23 mouse cellular contexts compared by ENCODE assay signal in the genomic region with DNA sequence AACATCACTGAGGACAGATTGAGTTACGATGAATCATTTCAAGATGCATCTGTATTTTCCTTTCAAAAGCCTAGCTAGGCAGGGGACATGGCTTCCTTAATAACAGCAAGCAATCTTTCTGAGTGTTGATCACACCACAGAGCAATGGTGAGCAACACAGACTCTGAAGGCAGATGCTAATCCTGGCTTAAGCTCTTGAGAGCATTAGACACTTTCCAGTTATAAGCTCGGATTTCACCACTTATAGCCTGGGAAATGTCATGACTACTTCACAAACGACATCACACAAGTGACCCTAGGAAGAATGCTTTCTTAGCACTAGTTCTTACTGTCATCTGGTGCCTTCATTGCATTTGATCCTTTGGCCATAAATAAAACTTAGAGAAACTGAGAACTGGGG. TPM values are rescaled to one million over a fixed set of nuclear protein-coding genes. Genes with fewer than 3 reads are reported as not detected.
"Had no signal": no experiment of that assay in that cellular context is flagged by ENCODE, and none has a peak within 500 bp of the region (broad histone marks: within the 10 kb centered on the region; RNA-seq: fewer than 3 reads in every experiment).

No protein-coding gene starts in this region.

- DNase-seq: liver, postnatal 0 days; lung, adult 2 months; lung, postnatal 10 days; lung, postnatal 4 days; midbrain, embryonic 14.5 days; right cerebral cortex, adult 18-20 months; right cerebral cortex, postnatal 25 days; right cerebral cortex, postnatal 4 days; spleen, adult 18-20 months; thymus, adult 18-20 months; thymus, postnatal 14 days; thymus, postnatal 36 days had no signal

- ATAC-seq: liver, postnatal 0 days; midbrain, embryonic 16.5 days had no signal

- H3K4me2 ChIP-seq: liver, embryonic 15.5 days; lung, embryonic 15.5 days; midbrain, embryonic 12.5 days; neural tube, embryonic 13.5 days; neural tube, embryonic 15.5 days had no signal

- H3K9ac ChIP-seq: liver, embryonic 15.5 days; liver, postnatal 0 days; lung, embryonic 15.5 days; midbrain, embryonic 12.5 days; neural tube, embryonic 13.5 days; neural tube, embryonic 15.5 days had no signal

- H3K4me1 ChIP-seq: liver, embryonic 15.5 days; lung, embryonic 15.5 days; midbrain, embryonic 10.5 days; midbrain, embryonic 12.5 days; neural tube, embryonic 13.5 days; neural tube, embryonic 15.5 days had no signal

- H3K36me3 ChIP-seq: liver, embryonic 15.5 days; lung, embryonic 15.5 days; midbrain, embryonic 10.5 days; midbrain, embryonic 12.5 days; neural tube, embryonic 13.5 days; neural tube, embryonic 15.5 days had no signal

- H3K4me3 ChIP-seq: liver, embryonic 15.5 days; lung, embryonic 15.5 days; midbrain, embryonic 10.5 days; midbrain, embryonic 12.5 days; myocyte; neural tube, embryonic 13.5 days; neural tube, embryonic 15.5 days had no signal

- H3K9me3 ChIP-seq: liver, embryonic 15.5 days; lung, embryonic 15.5 days; midbrain, embryonic 10.5 days; midbrain, embryonic 12.5 days; neural tube, embryonic 13.5 days; neural tube, embryonic 15.5 days had no signal

- H3K27ac ChIP-seq: liver, embryonic 15.5 days; lung, embryonic 15.5 days; midbrain, embryonic 10.5 days; midbrain, embryonic 12.5 days; neural tube, embryonic 13.5 days; neural tube, embryonic 15.5 days had no signal

- H3K27me3 ChIP-seq: liver, embryonic 15.5 days; lung, embryonic 15.5 days; midbrain, embryonic 12.5 days; neural tube, embryonic 13.5 days; neural tube, embryonic 15.5 days had no signal

RNA-seq across cellular contexts. Expression of a gene that starts 4.5 kb away (rescaled TPM):
- polyA plus RNA-seq: liver, postnatal 0 days; lung, embryonic 15.5 days; midbrain, embryonic 10.5 days; midbrain, embryonic 12.5 days; midbrain, embryonic 14.5 days; midbrain, embryonic 16.5 days; neural tube, embryonic 11.5 days; neural tube, embryonic 13.5 days; neural tube, embryonic 15.5 days had no signal

RNA-seq across cellular contexts. Expression of a gene that starts 53.2 kb away (rescaled TPM):
- polyA plus RNA-seq: liver, embryonic 15.5 days; liver, postnatal 0 days; lung, adult 2 months; lung, embryonic 15.5 days; midbrain, embryonic 10.5 days; midbrain, embryonic 12.5 days; midbrain, embryonic 14.5 days; midbrain, embryonic 16.5 days; neural tube, embryonic 11.5 days; neural tube, embryonic 13.5 days; neural tube, embryonic 15.5 days; stomach, embryonic 14.5 days; stomach, embryonic 16.5 days had no signal
